Mouse (Mus musculus) erythroblast, embryonic 14.5 days (primary cell): Measurements from ENCODE around the gene Ncapg.

Experiments used
- GATA1 ChIP-seq: IDR thresholded peaks from 2 replicates; pipeline ENCODE4 v1.6.1; 2012; ENCODE audit warnings: low read length, inconsistent platforms, mixed read lengths
- TAL1 ChIP-seq: IDR thresholded peaks from 3 replicates; pipeline ENCODE4 v1.6.1; 2012; ENCODE audit warnings: low read length, inconsistent platforms, mixed read lengths

GRCm38 (mm10) chr5:45677639-45678038 is 7.9 kb downstream of the Ncapg start:
- TF ChIP-seq GATA1, result no peak
- no peak for TF ChIP-seq TAL1
